Mouse (Mus musculus): ENCODE measurements around the gene Cfap43. TPM values are rescaled to one million over a fixed set of nuclear protein-coding genes. Genes with fewer than 3 reads are reported as not detected.
"Not testable (repeated sequence)": the region's sequence is repeated elsewhere in the genome, so short reads cannot be mapped to it uniquely, and the experiment has no call there.

Gene Cfap43
- polyA plus RNA-seq, 1 experiment from 2014 or later, result 0.03 TPM

- no peak for DNase-seq
- peaks cover 25% of the 10 kb centered on the region for H3K36me3 ChIP-seq
- 0 out of 2 replicates have a peak, but pooled peaks cover 5% of the 10 kb centered on the region for H3K27me3 ChIP-seq
- H3K9me3 ChIP-seq (replicated peaks), result no peaks in the 10 kb centered on the region
- H3K9ac ChIP-seq, result peak overlapping the region; percentile 77
- H3K27ac ChIP-seq, result no peak overlapping the region
- 79% methylated on average over 7 of the region's 7 CpGs for WGBS (ENCODE audit: insufficient replicate concordance)
- H3K4me3 ChIP-seq (replicated peaks), result peak overlapping the region; percentile 72
- peaks cover 11% of the 10 kb centered on the region for H3K4me1 ChIP-seq (replicated peaks)
- ATAC-seq (ENCODE audit: low read depth), result no peak
- peak overlapping the region; percentile 88 for H3K4me2 ChIP-seq
Observed at GRCm38 (mm10) chr19:47864721-47865120, 54.4 kb downstream of the Cfap43 start.

DNA sequence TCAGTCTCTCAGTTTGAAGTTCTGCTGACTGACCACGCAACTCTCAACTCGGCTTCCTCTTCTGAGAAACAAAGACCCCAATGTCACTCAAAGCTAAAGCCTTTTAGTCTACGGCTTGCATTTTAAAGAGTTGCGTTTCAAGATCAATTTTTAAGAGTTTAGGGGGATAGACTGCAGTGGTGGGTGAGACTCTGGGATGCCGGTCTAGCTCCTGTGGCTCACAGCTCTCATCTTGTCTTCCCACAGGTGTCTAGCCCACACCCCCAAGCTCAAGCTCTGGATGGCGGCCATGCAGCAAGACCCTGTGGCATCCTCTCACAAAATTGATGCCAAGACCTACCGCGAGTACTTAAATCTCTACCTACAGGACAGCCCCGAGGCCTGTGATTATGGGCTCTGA, 55.0 kb downstream of the Cfap43 start:
- ATAC-seq (ENCODE audit: low read depth) (no peak), DNase-seq (no peak)
- peak overlapping the region; percentile 88; the same call in 1 of the 2 replicates for H3K4me2 ChIP-seq
- H3K9ac ChIP-seq, result no peak overlapping the region
- 0 out of 2 replicates have a peak, but pooled peaks cover 5% of the 10 kb centered on the region for H3K27me3 ChIP-seq
- H3K27ac ChIP-seq, result no peak overlapping the region
- WGBS (ENCODE audit: insufficient replicate concordance), result 90% methylated on average over 9 of the region's 9 CpGs
- no peak overlapping the region for H3K4me3 ChIP-seq (replicated peaks)
- no peaks in the 10 kb centered on the region for H3K9me3 ChIP-seq (replicated peaks)
- peaks cover 11% of the 10 kb centered on the region for H3K4me1 ChIP-seq (replicated peaks)
- H3K36me3 ChIP-seq, result peaks cover 31% of the 10 kb centered on the region

DNA sequence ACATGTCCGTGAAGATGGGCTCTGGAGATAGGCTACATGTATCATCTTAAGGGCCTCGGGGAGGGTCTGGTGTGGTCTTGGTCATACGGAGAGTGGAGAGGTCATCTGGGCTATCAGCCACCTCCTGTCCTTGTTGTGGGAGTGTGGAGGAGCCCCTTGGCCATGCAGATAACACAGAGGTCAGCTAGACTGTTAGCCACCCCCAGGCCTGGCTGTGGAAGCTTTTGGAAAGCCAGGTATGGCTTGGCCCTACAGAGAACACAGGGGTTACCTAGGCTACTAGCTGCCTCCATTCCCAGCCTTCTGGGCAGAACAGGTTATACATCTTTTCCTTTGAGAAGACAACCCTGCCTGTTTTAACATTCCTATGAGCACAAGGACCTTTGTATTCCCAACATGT, 56.5 kb downstream of the Cfap43 start:
- DNase-seq (no peak), ATAC-seq (ENCODE audit: low read depth) (no peak)
- H3K4me3 ChIP-seq (replicated peaks), result no peak overlapping the region
- no peak overlapping the region for H3K4me2 ChIP-seq
- no peaks in the 10 kb centered on the region for H3K9me3 ChIP-seq (replicated peaks)
- H3K27me3 ChIP-seq, result 0 out of 2 replicates have a peak, but pooled peaks cover 2% of the 10 kb centered on the region
- no peak overlapping the region for H3K27ac ChIP-seq
- peaks cover 11% of the 10 kb centered on the region for H3K4me1 ChIP-seq (replicated peaks)
- 70% methylated on average over 3 of the region's 3 CpGs for WGBS (ENCODE audit: insufficient replicate concordance)
- H3K36me3 ChIP-seq, result peaks cover 38% of the 10 kb centered on the region
- no peak overlapping the region for H3K9ac ChIP-seq

GRCm38 (mm10) chr19:47859180-47859579, 59.9 kb downstream of the Cfap43 start:
- Histone ChIP-seq H3K27ac (no peak overlapping the region), H3K27me3 (peaks cover 4% of the 10 kb centered on the region; the same call in 1 of the 2 replicates), H3K4me1 (replicated peaks) (peaks cover 21% of the 10 kb centered on the region), H3K9me3 (replicated peaks) (no peaks in the 10 kb centered on the region), H3K9ac (no peak overlapping the region), H3K4me2 (no peak overlapping the region), H3K36me3 (peaks cover 33% of the 10 kb centered on the region), H3K4me3 (replicated peaks) (no peak overlapping the region)
- ATAC-seq (ENCODE audit: low read depth) (no peak), DNase-seq (no peak)
- 80% methylated on average over 8 of the region's 8 CpGs for WGBS (ENCODE audit: insufficient replicate concordance)

DNA sequence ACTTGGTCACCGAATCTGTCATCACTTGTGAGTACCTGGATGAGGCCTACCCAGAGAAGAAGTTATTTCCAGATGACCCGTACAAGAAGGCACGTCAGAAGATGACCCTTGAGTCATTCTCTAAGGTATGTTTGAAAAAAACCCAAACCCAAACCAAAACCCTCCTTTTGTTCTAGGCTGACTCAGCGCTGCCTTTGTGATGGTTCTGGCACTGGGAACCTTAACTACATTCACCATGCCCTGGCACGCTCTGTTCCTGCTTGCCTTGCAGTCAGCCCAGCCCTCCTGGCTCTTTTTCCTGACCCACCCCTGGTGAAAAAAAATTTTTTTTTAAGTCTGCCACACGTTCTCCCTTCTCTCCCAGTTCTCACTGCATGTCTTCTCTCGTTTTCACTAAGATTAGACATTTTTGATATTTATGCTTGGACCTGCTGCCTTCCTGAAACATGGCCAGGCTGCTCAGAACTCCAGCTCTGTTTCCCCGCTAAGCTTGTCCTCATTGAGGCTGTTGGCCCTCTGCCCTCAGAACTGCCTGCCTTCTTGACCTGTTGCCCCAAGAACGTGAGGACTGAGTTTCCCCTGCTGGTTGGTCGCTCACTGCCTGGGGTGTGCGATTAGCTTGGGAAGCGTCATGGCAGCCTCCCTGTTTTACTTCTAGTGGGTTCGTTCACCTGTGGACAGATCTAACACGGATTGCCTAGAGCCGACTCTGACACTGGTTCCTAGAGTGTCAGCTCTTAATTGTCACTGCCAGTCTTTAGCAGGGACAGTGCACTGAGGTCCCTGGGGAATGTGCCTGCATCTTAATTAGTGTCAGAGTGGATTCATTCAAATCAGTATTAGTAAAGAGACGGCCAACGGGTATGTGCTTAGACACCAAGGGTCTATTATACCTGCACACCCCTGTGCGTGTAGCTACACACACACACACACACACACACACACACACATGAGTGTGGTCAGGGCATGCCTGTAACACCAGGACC, 60.8 kb downstream of the Cfap43 start:
- Histone ChIP-seq H3K9me3 (replicated peaks) (no peaks in the 10 kb centered on the region), H3K4me3 (replicated peaks) (no peak overlapping the region), H3K4me1 (replicated peaks) (peaks cover 22% of the 10 kb centered on the region), H3K9ac (no peak overlapping the region), H3K27me3 (peaks cover 4% of the 10 kb centered on the region; the same call in 1 of the 2 replicates), H3K4me2 (no peak overlapping the region), H3K36me3 (peaks cover 26% of the 10 kb centered on the region), H3K27ac (no peak overlapping the region)
- DNase-seq (no peak), ATAC-seq (ENCODE audit: low read depth) (no peak)
- WGBS (ENCODE audit: insufficient replicate concordance), result 76% methylated on average over 18 of the region's 18 CpGs

DNA sequence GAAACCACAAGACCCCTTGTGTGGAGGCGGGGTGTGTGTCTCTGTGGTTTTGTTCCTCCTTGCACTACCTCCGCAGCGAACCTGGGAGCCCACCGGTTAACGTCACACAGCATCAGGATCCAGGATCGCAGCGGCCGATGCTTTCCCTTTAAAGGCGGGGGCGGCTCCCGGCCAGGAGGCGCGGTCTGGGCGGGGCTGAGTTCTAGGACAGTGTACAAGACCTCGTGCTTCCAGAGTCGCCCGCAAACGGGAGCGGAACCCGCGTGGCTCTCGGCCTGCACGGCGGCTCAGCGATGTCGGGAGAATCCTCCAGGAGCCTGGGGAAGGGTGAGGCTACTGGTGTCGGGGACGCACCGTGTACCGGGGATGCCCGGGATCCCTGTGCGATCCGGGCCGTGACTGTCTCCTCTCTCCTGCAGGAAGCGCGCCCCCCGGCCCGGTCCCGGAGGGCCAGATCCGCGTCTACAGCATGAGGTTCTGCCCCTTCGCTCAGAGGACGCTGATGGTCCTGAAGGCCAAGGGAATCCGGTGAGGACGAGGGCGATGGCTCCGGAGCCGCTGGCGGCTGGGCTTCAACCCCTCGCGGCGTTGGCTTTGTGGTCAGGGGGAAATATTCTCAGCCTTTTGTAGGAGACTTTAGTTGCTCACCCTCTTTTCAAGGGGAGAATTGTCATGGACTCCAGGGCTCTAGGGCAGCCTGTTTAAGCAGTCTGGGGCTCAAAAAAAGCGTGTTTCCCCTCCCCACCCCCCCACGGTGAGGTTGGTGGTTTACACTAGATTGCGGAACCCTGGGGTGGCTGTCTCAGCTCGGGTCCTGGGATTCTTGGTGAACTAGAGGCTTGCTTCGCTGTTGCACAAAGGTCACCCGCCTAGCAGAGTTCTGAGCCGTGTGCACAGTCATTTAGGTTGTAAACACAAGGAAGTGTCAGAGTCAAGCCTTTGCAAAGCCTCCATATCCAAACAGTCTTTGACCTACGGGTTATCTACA, 64.0 kb downstream of the Cfap43 start, which contains the start of gene Gsto1:
Gene Gsto1 (plus strand): TSS at position 175 of the 988 bp plus-strand sequence.
- Histone ChIP-seq H3K27ac (peak within 1 kb of the TSS; percentile 72), H3K4me2 (peak within 1 kb of the TSS; percentile 89), H3K4me3 (replicated peaks) (peak within 1 kb of the TSS; percentile 66), H3K4me1 (replicated peaks) (peaks cover 22% of the 10 kb centered on the region), H3K36me3 (peaks cover 15% of the 10 kb centered on the region), H3K9me3 (replicated peaks) (no peaks in the 10 kb centered on the region), H3K9ac (peak within 1 kb of the TSS; percentile 69), H3K27me3 (peaks cover 4% of the 10 kb centered on the region; the same call in 1 of the 2 replicates)
- under 1% methylated on average over 60 of the region's 60 CpGs for WGBS (ENCODE audit: insufficient replicate concordance)
- peak; percentile 86 for ATAC-seq (ENCODE audit: low read depth)
- peak; percentile 75 for DNase-seq

- peaks cover 4% of the 10 kb centered on the region; the same call in 1 of the 2 replicates for H3K27me3 ChIP-seq
- WGBS (ENCODE audit: insufficient replicate concordance), result 31% methylated on average over 13 of the region's 13 CpGs
Observed at GRCm38 (mm10) chr19:47853951-47854795, 64.9 kb downstream of the Cfap43 start.

DNA sequence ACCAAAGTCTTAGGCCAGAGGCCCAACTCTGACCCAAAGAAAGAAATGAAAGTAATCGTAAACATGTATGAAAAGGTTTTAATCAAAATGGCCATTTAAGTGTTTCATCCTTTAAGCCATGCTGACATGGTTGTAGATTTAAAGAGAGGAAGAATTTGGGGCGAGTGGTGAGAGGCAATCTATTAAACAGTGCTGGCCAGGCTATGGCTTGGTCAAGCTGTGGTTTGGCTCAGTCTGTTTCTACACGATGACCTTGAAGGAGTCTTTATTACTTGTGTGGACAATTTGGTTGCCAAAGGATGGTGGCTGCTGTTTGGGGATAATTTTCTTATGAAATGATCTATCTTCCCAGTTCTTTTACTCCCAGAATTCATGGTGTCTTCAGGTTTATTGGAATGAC, 66.0 kb downstream of the Cfap43 start:
- H3K9me3 ChIP-seq (replicated peaks), result no peaks in the 10 kb centered on the region
- no peaks in the 10 kb centered on the region; the same call in 1 of the 2 replicates for H3K36me3 ChIP-seq
- no peak overlapping the region for H3K4me3 ChIP-seq (replicated peaks)
- H3K27ac ChIP-seq, result no peak overlapping the region
- no peak overlapping the region for H3K4me2 ChIP-seq
- peaks cover 4% of the 10 kb centered on the region; the same call in 1 of the 2 replicates for H3K27me3 ChIP-seq
- peaks cover 22% of the 10 kb centered on the region for H3K4me1 ChIP-seq (replicated peaks)
- DNase-seq, result no peak
- ATAC-seq (ENCODE audit: low read depth), result no peak
- WGBS (ENCODE audit: insufficient replicate concordance), result 65% methylated on average over 3 of the region's 3 CpGs
- no peak overlapping the region for H3K9ac ChIP-seq

More at GRCm38 (mm10) chr19:47853951-47854795, 64.9 kb downstream of the Cfap43 start:
- ATAC-seq (ENCODE audit: low read depth) (peak; percentile 58), DNase-seq (no peak)
- peak overlapping the region; percentile 69; the same call in 1 of the 2 replicates for H3K9ac ChIP-seq
- no peaks in the 10 kb centered on the region for H3K9me3 ChIP-seq (replicated peaks)
- peaks cover 22% of the 10 kb centered on the region for H3K4me1 ChIP-seq (replicated peaks)
- peak overlapping the region; percentile 66 for H3K4me3 ChIP-seq (replicated peaks)
- peaks cover 8% of the 10 kb centered on the region for H3K36me3 ChIP-seq
- H3K27ac ChIP-seq, result no peak overlapping the region
- peak overlapping the region; percentile 89 for H3K4me2 ChIP-seq

DNA sequence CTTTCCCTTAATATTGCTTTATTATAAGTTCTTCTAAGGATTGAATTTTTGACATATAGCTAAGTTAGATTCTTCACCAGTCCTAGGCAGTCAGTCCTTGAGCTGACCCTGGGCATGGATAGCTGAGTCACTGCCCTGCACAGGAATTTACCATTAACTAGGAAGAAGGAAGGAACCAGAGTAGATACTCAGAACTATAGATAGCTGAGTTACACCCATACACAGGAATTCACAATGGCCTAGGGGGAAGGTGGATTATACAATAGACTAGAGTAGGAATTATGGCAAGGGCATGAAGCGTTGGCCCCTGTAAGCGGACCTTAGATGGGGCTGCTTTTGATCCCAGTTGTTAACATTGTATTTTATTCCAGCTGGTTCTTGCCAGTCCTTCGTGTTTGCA, 67.0 kb downstream of the Cfap43 start:
- not testable (repeated sequence) for H3K9ac ChIP-seq; H3K4me2 ChIP-seq; H3K27ac ChIP-seq; ATAC-seq (ENCODE audit: low read depth); H3K27me3 ChIP-seq; DNase-seq; H3K4me3 ChIP-seq (replicated peaks); H3K36me3 ChIP-seq; H3K9me3 ChIP-seq (replicated peaks)
- H3K4me1 ChIP-seq (replicated peaks), result peaks cover 22% of the 10 kb centered on the region
- WGBS (ENCODE audit: insufficient replicate concordance), result 64% methylated on average over 3 of the region's 3 CpGs

GRCm38 (mm10) chr19:47849735-47850134, 69.4 kb downstream of the Cfap43 start:
- Histone ChIP-seq H3K4me1 (replicated peaks) (peaks cover 7% of the 10 kb centered on the region), H3K36me3 (no peaks in the 10 kb centered on the region), H3K27ac (no peak overlapping the region), H3K4me3 (replicated peaks) (no peak overlapping the region), H3K9me3 (replicated peaks) (no peaks in the 10 kb centered on the region), H3K9ac (no peak overlapping the region), H3K27me3 (peaks cover 4% of the 10 kb centered on the region; the same call in 1 of the 2 replicates), H3K4me2 (no peak overlapping the region)
- 70% methylated on average over 3 of the region's 3 CpGs for WGBS (ENCODE audit: insufficient replicate concordance)
- DNase-seq (no peak), ATAC-seq (ENCODE audit: low read depth) (no peak)

All from liver, embryonic 13.5 days (tissue).